Mouse (Mus musculus): Measurements from ENCODE around the gene Slc26a6.

Gene Slc26a6

GRCm38 (mm10) chr9:108949231-108949966, 96.3 kb downstream of the Slc26a6 start:
- in situ Hi-C loops (cut with MboI; ENCODE audit: low pct_unique_long_range_greater_than_20kb in 1 of 2, low sequenced_read_pairs in 2 of 2, unreplicated experiment in 1 of 2), result no loop called here

GRCm38 (mm10) chr9:108949967-108950728, 97.1 kb downstream of the Slc26a6 start:
- in situ Hi-C loops (cut with MboI; ENCODE audit: low pct_unique_long_range_greater_than_20kb in 1 of 2, low sequenced_read_pairs in 2 of 2, unreplicated experiment in 1 of 2), result no loop called here

- in situ Hi-C loops (cut with MboI; ENCODE audit: low pct_unique_long_range_greater_than_20kb in 1 of 2, low sequenced_read_pairs in 2 of 2, unreplicated experiment in 1 of 2), result no loop called here
Observed at GRCm38 (mm10) chr9:108953081-108953636, 100.1 kb downstream of the Slc26a6 start, which contains the start of gene Col7a1. Gene Col7a1 (plus strand): TSS chr9:108953586.

GRCm38 (mm10) chr9:108955241-108955640, 102.2 kb downstream of the Slc26a6 start:
- in situ Hi-C loops (cut with MboI; ENCODE audit: low pct_unique_long_range_greater_than_20kb in 1 of 2, low sequenced_read_pairs in 2 of 2, unreplicated experiment in 1 of 2), result no loop called here

GRCm38 (mm10) chr9:108955846-108956245, 102.8 kb downstream of the Slc26a6 start:
- in situ Hi-C loops (cut with MboI; ENCODE audit: low pct_unique_long_range_greater_than_20kb in 1 of 2, low sequenced_read_pairs in 2 of 2, unreplicated experiment in 1 of 2), result no loop called here

Measured in mouse embryonic stem cell (cell line).